Mouse (Mus musculus): Measurements from ENCODE around the gene Creb5. TPM values are rescaled to one million over a fixed set of nuclear protein-coding genes. Genes with fewer than 3 reads are reported as not detected.

The Creb5 gene
- polyA plus RNA-seq, 1 experiment: 2.3 TPM

GRCm38 (mm10) chr6:53499621-53500295 lies 212.7 kb downstream of the Creb5 start:
- TF ChIP-seq CTCF (IDR thresholded peaks at IDR 0.05; ENCODE audit: extremely low read depth, insufficient read depth, low read length): no peak
- no peak for TF ChIP-seq POLR2A (IDR thresholded peaks at IDR 0.05; ENCODE audit: extremely low read depth, insufficient read depth, low read length)
- no peak overlapping the region for H3K4me3 ChIP-seq (ENCODE audit: insufficient read depth, low read length)
- no peaks in the 10 kb centered on the region for H3K4me1 ChIP-seq (ENCODE audit: control insufficient read depth, insufficient read depth, low read length)
- H3K27ac ChIP-seq (ENCODE audit: insufficient read depth, low read length): no peak overlapping the region

DNA sequence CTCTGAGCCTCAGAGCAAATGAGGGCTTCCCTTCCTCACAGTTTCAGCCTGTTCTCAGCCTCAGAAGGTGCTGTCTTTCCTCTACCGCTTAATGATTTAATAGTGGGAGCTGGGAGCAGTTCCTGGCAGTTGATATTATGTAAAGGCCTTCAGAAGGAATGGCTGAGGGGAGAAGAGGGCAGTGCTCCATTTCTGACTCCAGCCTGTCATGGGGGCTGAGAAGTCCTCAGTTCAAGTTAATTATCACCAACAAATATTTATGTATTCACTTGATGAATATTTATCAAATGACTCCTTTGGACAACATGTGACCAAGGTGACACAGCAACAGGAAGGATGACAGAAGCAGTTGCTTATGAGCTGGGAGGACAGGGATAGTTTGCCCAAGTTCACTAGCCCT lies 214.2 kb downstream of the Creb5 start:
- TF ChIP-seq POLR2A (IDR thresholded peaks at IDR 0.05; ENCODE audit: extremely low read depth, insufficient read depth, low read length) (no peak), CTCF (IDR thresholded peaks at IDR 0.05; ENCODE audit: extremely low read depth, insufficient read depth, low read length) (no peak)
- H3K4me1 ChIP-seq (ENCODE audit: control insufficient read depth, insufficient read depth, low read length): no peaks in the 10 kb centered on the region
- no peak overlapping the region for H3K4me3 ChIP-seq (ENCODE audit: insufficient read depth, low read length)
- H3K27ac ChIP-seq (ENCODE audit: insufficient read depth, low read length): no peak overlapping the region

DNA sequence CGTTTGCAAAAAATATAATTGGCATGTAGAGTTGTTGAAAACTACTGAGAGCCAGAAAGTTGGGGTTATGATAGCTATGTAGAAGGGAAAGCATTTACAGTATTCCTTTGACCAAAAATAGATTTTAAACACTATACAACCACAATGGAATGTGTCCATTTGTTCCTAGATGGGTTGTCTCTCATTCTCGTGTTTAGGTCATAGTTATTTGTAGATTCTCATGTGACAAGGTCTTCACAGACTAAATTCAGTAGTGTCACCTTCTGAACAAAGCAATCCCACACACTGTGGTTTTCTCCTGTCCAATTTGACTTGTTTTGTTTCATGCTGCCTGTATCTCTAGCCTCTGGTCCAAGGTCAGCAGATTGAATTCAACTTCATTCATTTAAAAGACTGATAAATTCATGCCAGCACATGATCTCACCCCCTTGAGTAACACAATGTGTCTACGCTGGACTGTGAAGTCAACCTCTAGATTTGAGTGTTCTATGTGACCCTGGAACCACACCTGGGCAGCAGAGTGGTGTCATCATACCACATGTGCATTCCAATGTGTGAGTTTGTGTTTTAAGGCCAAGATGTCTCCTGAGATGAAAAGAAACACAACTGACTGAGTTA lies 220.0 kb downstream of the Creb5 start:
- H3K4me1 ChIP-seq (ENCODE audit: control insufficient read depth, insufficient read depth, low read length): no peaks in the 10 kb centered on the region
- TF ChIP-seq CTCF (IDR thresholded peaks at IDR 0.05; ENCODE audit: extremely low read depth, insufficient read depth, low read length): no peak
- no peak overlapping the region for H3K4me3 ChIP-seq (ENCODE audit: insufficient read depth, low read length)
- no peak overlapping the region for H3K27ac ChIP-seq (ENCODE audit: insufficient read depth, low read length)

DNA sequence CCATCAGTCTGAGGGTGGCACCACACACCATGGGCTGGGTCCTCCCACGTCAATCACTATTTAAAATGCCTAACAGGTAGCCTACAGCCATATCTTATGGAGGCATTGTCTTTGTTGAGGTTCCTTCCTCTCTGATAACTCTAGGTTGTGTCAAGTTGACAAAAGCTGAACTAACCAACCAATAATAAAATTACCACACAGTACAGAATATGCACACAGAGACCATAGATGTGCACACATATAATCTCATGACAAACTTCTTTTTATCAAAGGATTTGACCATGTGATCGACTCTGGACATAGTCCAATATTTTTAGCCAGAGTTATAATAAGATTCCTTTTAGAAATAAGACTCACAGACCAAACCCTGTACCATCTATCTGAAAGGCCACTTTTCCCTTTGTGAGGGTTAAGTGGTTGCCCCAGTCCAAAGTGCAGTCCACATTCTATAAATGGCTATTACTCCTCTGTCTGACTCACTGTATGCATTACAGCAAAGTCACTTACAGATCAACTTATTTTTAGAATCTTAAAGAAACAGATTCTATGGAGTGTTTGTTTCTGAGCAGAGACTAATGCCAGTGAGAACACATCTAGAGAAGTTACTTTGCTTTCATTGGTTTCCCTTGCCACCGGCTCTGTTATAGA lies 221.9 kb downstream of the Creb5 start:
- TF ChIP-seq CTCF (IDR thresholded peaks at IDR 0.05; ENCODE audit: extremely low read depth, insufficient read depth, low read length) (no peak), POLR2A (IDR thresholded peaks at IDR 0.05; ENCODE audit: extremely low read depth, insufficient read depth, low read length) (no peak)
- no peaks in the 10 kb centered on the region for H3K4me1 ChIP-seq (ENCODE audit: control insufficient read depth, insufficient read depth, low read length)
- no peak overlapping the region for H3K27ac ChIP-seq (ENCODE audit: insufficient read depth, low read length)
- H3K4me3 ChIP-seq (ENCODE audit: insufficient read depth, low read length): no peak overlapping the region

DNA sequence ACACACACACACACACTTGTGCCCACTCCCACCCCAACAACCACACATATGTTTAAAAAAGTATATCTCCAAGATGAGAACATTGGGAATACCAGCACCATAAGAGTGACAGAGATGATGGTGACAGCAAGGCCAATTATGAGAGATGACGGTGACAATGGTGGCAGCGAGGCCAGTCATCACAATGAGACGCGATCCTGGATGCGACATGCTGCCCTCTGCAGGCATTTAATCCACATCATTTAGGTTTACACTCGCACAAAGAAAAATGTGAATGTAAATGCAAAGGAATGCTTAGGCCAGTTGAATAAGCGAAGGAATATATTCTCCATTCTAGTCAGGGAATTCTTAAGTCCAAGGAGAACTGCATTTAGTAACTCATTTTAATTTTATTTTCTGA lies 222.9 kb downstream of the Creb5 start:
- Histone ChIP-seq H3K4me3 (ENCODE audit: insufficient read depth, low read length) (no peak overlapping the region), H3K4me1 (ENCODE audit: control insufficient read depth, insufficient read depth, low read length) (no peaks in the 10 kb centered on the region), H3K27ac (ENCODE audit: insufficient read depth, low read length) (no peak overlapping the region)
- TF ChIP-seq CTCF (IDR thresholded peaks at IDR 0.05; ENCODE audit: extremely low read depth, insufficient read depth, low read length) (no peak), POLR2A (IDR thresholded peaks at IDR 0.05; ENCODE audit: extremely low read depth, insufficient read depth, low read length) (no peak)

GRCm38 (mm10) chr6:53512226-53512625 lies 225.2 kb downstream of the Creb5 start:
- H3K4me1 ChIP-seq (ENCODE audit: control insufficient read depth, insufficient read depth, low read length): no peaks in the 10 kb centered on the region
- no peak overlapping the region for H3K4me3 ChIP-seq (ENCODE audit: insufficient read depth, low read length)
- TF ChIP-seq CTCF (IDR thresholded peaks at IDR 0.05; ENCODE audit: extremely low read depth, insufficient read depth, low read length) (no peak), POLR2A (IDR thresholded peaks at IDR 0.05; ENCODE audit: extremely low read depth, insufficient read depth, low read length) (no peak)
- no peak overlapping the region for H3K27ac ChIP-seq (ENCODE audit: insufficient read depth, low read length)

- TF ChIP-seq CTCF (IDR thresholded peaks at IDR 0.05; ENCODE audit: extremely low read depth, insufficient read depth, low read length): no peak
- TF ChIP-seq POLR2A (IDR thresholded peaks at IDR 0.05; ENCODE audit: extremely low read depth, insufficient read depth, low read length): no peak
- H3K27ac ChIP-seq (ENCODE audit: insufficient read depth, low read length): no peak overlapping the region
- no peaks in the 10 kb centered on the region for H3K4me1 ChIP-seq (ENCODE audit: control insufficient read depth, insufficient read depth, low read length)
- H3K4me3 ChIP-seq (ENCODE audit: insufficient read depth, low read length): no peak overlapping the region
These were observed 226.3 kb downstream of the Creb5 start for GRCm38 (mm10) chr6:53513380-53513779.

GRCm38 (mm10) chr6:53514862-53515261 lies 227.8 kb downstream of the Creb5 start:
- Histone ChIP-seq H3K4me1 (ENCODE audit: control insufficient read depth, insufficient read depth, low read length) (no peaks in the 10 kb centered on the region), H3K4me3 (ENCODE audit: insufficient read depth, low read length) (no peak overlapping the region), H3K27ac (ENCODE audit: insufficient read depth, low read length) (no peak overlapping the region)
- TF ChIP-seq POLR2A (IDR thresholded peaks at IDR 0.05; ENCODE audit: extremely low read depth, insufficient read depth, low read length) (no peak), CTCF (IDR thresholded peaks at IDR 0.05; ENCODE audit: extremely low read depth, insufficient read depth, low read length) (no peak)

DNA sequence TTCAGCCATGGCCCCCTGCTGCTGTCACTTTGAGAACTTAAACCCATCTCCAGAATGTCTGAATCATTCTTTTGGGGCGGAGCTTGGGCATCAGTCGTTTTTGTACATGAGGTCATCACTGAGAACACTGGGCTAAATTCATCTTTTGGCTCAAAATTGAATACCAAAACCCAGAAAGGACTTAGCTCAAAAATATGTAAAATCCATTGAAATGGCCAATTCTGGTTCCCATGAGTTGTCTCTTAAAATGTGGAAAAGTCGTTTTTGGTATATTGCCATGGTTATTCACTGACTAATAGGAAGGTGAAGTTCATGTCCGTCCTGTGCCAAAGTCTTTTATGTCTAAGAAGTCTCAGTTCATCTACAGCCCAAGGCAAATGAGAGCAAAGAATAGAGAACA lies 228.5 kb downstream of the Creb5 start:
- TF ChIP-seq CTCF (IDR thresholded peaks at IDR 0.05; ENCODE audit: extremely low read depth, insufficient read depth, low read length): no peak
- no peak for TF ChIP-seq POLR2A (IDR thresholded peaks at IDR 0.05; ENCODE audit: extremely low read depth, insufficient read depth, low read length)
- Histone ChIP-seq H3K27ac (ENCODE audit: insufficient read depth, low read length) (no peak overlapping the region), H3K4me3 (ENCODE audit: insufficient read depth, low read length) (no peak overlapping the region)

More for the DNA sequence above, 228.5 kb downstream of the Creb5 start:
- H3K4me1 ChIP-seq (ENCODE audit: control insufficient read depth, insufficient read depth, low read length): no peaks in the 10 kb centered on the region

Data from cortical plate, adult 2 months (tissue).